Mouse (Mus musculus) ZHBTc4 (cell line): ENCODE measurements at regions not wholly inside any gene's neighbourhood (a gene's known extent, or its start where the extent isn't known, plus 50 kb on each side); places are given as distances from the start of the nearest gene placed in this dataset.
A peak's percentile ranks its signal among the peaks of the same experiment; 100 is the strongest.

Source experiments
- DNase-seq: peaks from one replicate; pipeline ENCODE4 v3.0.0-alpha.2; 2011; ENCODE audit warnings: low read depth, low spot score

- DNase-seq, result peak; percentile 52
These were observed 1015.2 kb upstream of the Tmeff2 start for GRCm38 (mm10) chr1:49885271-49885670.
